In genomic region chr10:57571211-57571730, GRCm38 (mm10) we compare ENCODE assay signal across 8 mouse cellular contexts. TPM values are rescaled to one million over a fixed set of nuclear protein-coding genes. Genes with fewer than 3 reads are reported as not detected.
DNase-seq lines count a peak whose midpoint lies in the region; ATAC-seq and TF ChIP-seq lines count a peak whose summit lies in the region.

No protein-coding gene starts in this region.

- H3K4me3 ChIP-seq in midbrain, embryonic 11.5 days (ENCODE audit: low read depth, low read length): no peak overlapping the region
- H3K4me3 ChIP-seq in midbrain, embryonic 16.5 days (ENCODE audit: low read depth, low read length): no peak overlapping the region
- H3K4me3 ChIP-seq in liver, embryonic 14.5 days (ENCODE audit: insufficient read depth in 1 of 2, low read depth in 2 of 2, low read length in 2 of 2): no peak overlapping the region

- H3K9ac ChIP-seq in midbrain, embryonic 11.5 days (ENCODE audit: low read length): no peak overlapping the region
- no peak overlapping the region for H3K9ac ChIP-seq in midbrain, embryonic 16.5 days (ENCODE audit: low read depth, low read length)
- no peak overlapping the region for H3K9ac ChIP-seq in liver, embryonic 14.5 days (replicated peaks)

- peak; percentile 43; the same call in 1 of the 2 replicates for ATAC-seq in midbrain, embryonic 11.5 days (ENCODE audit: low FRiP score)
- no peak for ATAC-seq in midbrain, embryonic 16.5 days
- ATAC-seq in liver, embryonic 14.5 days (ENCODE audit: insufficient read depth): no peak
- ATAC-seq in activated CD4-positive, CD25-positive, alpha-beta regulatory T cell, adult 4 months: no peak

- peak overlapping the region; percentile 63; the same call in 1 of the 2 replicates for H3K27ac ChIP-seq in midbrain, embryonic 11.5 days (ENCODE audit: low read depth, low read length)
- no peak overlapping the region for H3K27ac ChIP-seq in midbrain, embryonic 16.5 days (ENCODE audit: low read length)
- no peak overlapping the region for H3K27ac ChIP-seq in liver, embryonic 14.5 days

- no peak overlapping the region for H3K4me2 ChIP-seq in midbrain, embryonic 11.5 days
- no peak overlapping the region for H3K4me2 ChIP-seq in midbrain, embryonic 16.5 days (ENCODE audit: low read length)
- H3K4me2 ChIP-seq in liver, embryonic 14.5 days (ENCODE audit: low read depth): no peak overlapping the region

- peak; percentile 84 for TF ChIP-seq CTCF in liver, embryonic 14.5 days (IDR thresholded peaks at IDR 0.05; ENCODE audit: low read depth)

- no peaks in the 10 kb centered on the region for H3K27me3 ChIP-seq in midbrain, embryonic 11.5 days (ENCODE audit: control insufficient read depth, insufficient read depth, low read length)
- no peaks in the 10 kb centered on the region for H3K27me3 ChIP-seq in midbrain, embryonic 16.5 days (ENCODE audit: control insufficient read depth, insufficient read depth, low read depth, low read length)
- H3K27me3 ChIP-seq in liver, embryonic 14.5 days (ENCODE audit: control insufficient read depth, insufficient read depth, low read length): no peaks in the 10 kb centered on the region

- no peak for TF ChIP-seq EP300 in liver, embryonic 14.5 days (IDR thresholded peaks at IDR 0.05; ENCODE audit: low read depth)

- peak; percentile 95 for DNase-seq in midbrain, embryonic 11.5 days (ENCODE audit: low spot score, missing footprints)
- peak; percentile 57 for DNase-seq in adrenal gland, adult 2 months
- DNase-seq in embryo, embryonic 11.5 days (ENCODE audit: low read depth, low spot score): peak; percentile 29
- DNase-seq in kidney, adult 8-10 months: peak; percentile 43 to 70
- DNase-seq in liver, embryonic 14.5 days (ENCODE audit: low read depth in 3 of 3, low spot score in 3 of 3): peak; percentile 18 to 32 (median 22)
- peak; percentile 75 for DNase-seq in retina, postnatal 1 day

- H3K9me3 ChIP-seq in midbrain, embryonic 11.5 days (ENCODE audit: control insufficient read depth, low read length): no peaks in the 10 kb centered on the region
- no peaks in the 10 kb centered on the region for H3K9me3 ChIP-seq in midbrain, embryonic 16.5 days (replicated peaks; ENCODE audit: control insufficient read depth, low read length, poor library complexity, severe bottlenecking)
- H3K9me3 ChIP-seq in liver, embryonic 14.5 days (ENCODE audit: control insufficient read depth, low read length): no peaks in the 10 kb centered on the region

- WGBS in midbrain, embryonic 11.5 days: 30% methylated on average over 8 of the region's 8 CpGs
- WGBS in midbrain, embryonic 16.5 days: 35% methylated on average over 8 of the region's 8 CpGs
- 18% methylated on average over 8 of the region's 8 CpGs for WGBS in liver, embryonic 14.5 days (ENCODE audit: insufficient replicate concordance)

- H3K36me3 ChIP-seq in midbrain, embryonic 11.5 days (ENCODE audit: control insufficient read depth, insufficient read depth, low read length): no peaks in the 10 kb centered on the region
- H3K36me3 ChIP-seq in midbrain, embryonic 16.5 days (ENCODE audit: control insufficient read depth, insufficient read depth, low read length): no peaks in the 10 kb centered on the region
- no peaks in the 10 kb centered on the region for H3K36me3 ChIP-seq in liver, embryonic 14.5 days (replicated peaks; ENCODE audit: control insufficient read depth, insufficient read depth, low read depth)

- peaks cover 13% of the 10 kb centered on the region for H3K4me1 ChIP-seq in midbrain, embryonic 11.5 days (ENCODE audit: control insufficient read depth, insufficient read depth, low read length)
- H3K4me1 ChIP-seq in midbrain, embryonic 16.5 days (ENCODE audit: control insufficient read depth, insufficient read depth, low read length): peaks cover 3% of the 10 kb centered on the region; the same call in 1 of the 2 replicates
- H3K4me1 ChIP-seq in liver, embryonic 14.5 days (replicated peaks; ENCODE audit: control insufficient read depth in 2 of 2, insufficient read depth in 2 of 2, low read length in 1 of 2): no peaks in the 10 kb centered on the region

RNA-seq across cellular contexts. Expression of gene Serinc1, which starts 38.9 kb away (rescaled TPM):
- 243 and 274 TPM in 2 replicates for polyA plus RNA-seq in midbrain, embryonic 11.5 days (2014; fragmentation: Nextera tagmentation; extraction: Ambion mirVana)
- polyA plus RNA-seq in midbrain, embryonic 16.5 days (2015; fragmentation: Nextera tagmentation; extraction: Ambion mirVana): 456 and 463 TPM in 2 replicates
- total RNA-seq in adrenal gland, adult 2 months (2021): 100 to 1,000 TPM; 319 to 366 TPM
- polyA plus RNA-seq in adrenal gland, adult 2 months (2012; rRNA removed): 30.5 and 45.6 TPM in 2 replicates
- polyA plus RNA-seq in liver, embryonic 14.5 days (2012; rRNA removed): 27.9 and 36.6 TPM in 2 replicates
- polyA plus RNA-seq in liver, embryonic 14.5 days (2014; fragmentation: Nextera tagmentation; extraction: Ambion mirVana): 67.7 and 71.7 TPM in 2 replicates
- polyA plus RNA-seq in activated CD4-positive, CD25-positive, alpha-beta regulatory T cell, adult 4 months (2017; shearing (Covaris generic)): 100 to 1,000 TPM in 1 of 2 experiments, 10 to 100 TPM in 1; 97.3 to 103 TPM

Comparison
In these comparisons a context has a peak if more than half of its experiments do, and no peak if none do; other contexts are left out.
1. DNase-seq: peak in every context shown above with its lines; median percentile 95 in midbrain, embryonic 11.5 days; 75 in retina, postnatal 1 day; 57 in adrenal gland, adult 2 months; 56 in kidney, adult 8-10 months; 29 in embryo, embryonic 11.5 days; 22 in liver, embryonic 14.5 days.